Comparison of ENCODE assay signal across 9 mouse cellular contexts in the genomic region with DNA sequence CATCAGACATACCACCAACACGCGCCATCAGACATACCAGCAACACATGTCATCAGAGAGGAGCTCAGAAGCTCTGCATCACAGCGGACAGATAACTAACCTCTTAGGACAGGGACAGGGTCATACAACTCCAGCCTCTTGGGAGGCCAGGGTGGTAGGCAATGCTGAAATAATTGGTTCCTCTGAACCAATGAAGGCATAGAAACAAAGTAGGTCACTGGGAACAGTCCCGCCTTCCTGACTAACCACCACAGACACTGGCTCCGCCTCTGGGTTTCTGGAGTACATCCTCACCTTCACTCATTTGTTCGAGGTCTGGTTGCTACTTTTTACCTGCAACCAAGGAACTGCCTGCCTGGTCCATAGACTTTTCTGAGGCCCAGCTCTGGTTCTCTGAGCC.
DNase-seq lines count a peak whose midpoint lies in the region; ATAC-seq and TF ChIP-seq lines count a peak whose summit lies in the region.
"Had no signal": no experiment of that assay in that cellular context is flagged by ENCODE, and none has a peak within 500 bp of the region (broad histone marks: within the 10 kb centered on the region; RNA-seq: fewer than 3 reads in every experiment).

No protein-coding gene starts in this region.

- peaks cover 50% of the 10 kb centered on the region for H3K4me1 ChIP-seq in forebrain, embryonic 10.5 days
- peaks cover 30% of the 10 kb centered on the region for H3K4me1 ChIP-seq in forebrain, embryonic 13.5 days
- peaks cover 26% of the 10 kb centered on the region for H3K4me1 ChIP-seq in lung, embryonic 14.5 days (ENCODE audit: insufficient read depth)
- H3K4me1 ChIP-seq in lung, adult 2 months (ENCODE audit: control insufficient read depth, insufficient read depth, low read length): peaks cover 22% of the 10 kb centered on the region
- H3K4me1 ChIP-seq in hindbrain, embryonic 14.5 days (replicated peaks; ENCODE audit: control insufficient read depth, insufficient read depth, low read length): peaks cover 21% of the 10 kb centered on the region

- DNase-seq in forebrain, embryonic 10.5 days (ENCODE audit: extremely low spot score, low spot score): no peak
- peak; percentile 40 for DNase-seq in lung, embryonic 14.5 days
- no peak for DNase-seq in lung, adult 2 months
- DNase-seq in hindbrain, embryonic 14.5 days (ENCODE audit: low spot score): no peak
- no peak for DNase-seq in left cerebral cortex, adult 18-20 months (ENCODE audit: low spot score in 2 of 2)
- DNase-seq in adrenal gland, postnatal 36 days: no peak

- TF ChIP-seq CTCF in lung, embryonic 14.5 days (IDR thresholded peaks at IDR 0.05; ENCODE audit: low read depth): no peak
- TF ChIP-seq CTCF in lung, adult 2 months (IDR thresholded peaks at IDR 0.05; ENCODE audit: insufficient read depth, low read length): no peak

- peaks cover 32% of the 10 kb centered on the region for H3K79me2 ChIP-seq in myocyte (ENCODE audit: control insufficient read depth, insufficient read depth)

- no peak overlapping the region for H3ac ChIP-seq in myocyte (ENCODE audit: control insufficient read depth, insufficient read length)

- no peak for TF ChIP-seq POLR2A in lung, adult 2 months (IDR thresholded peaks at IDR 0.05; ENCODE audit: borderline replicate concordance, extremely low read depth, low read depth, low read length)
- TF ChIP-seq POLR2A in myocyte (IDR thresholded peaks at IDR 0.05; ENCODE audit: insufficient read length, low read depth): no peak

- H3K4me3 ChIP-seq in forebrain, embryonic 10.5 days: no peak overlapping the region
- H3K4me3 ChIP-seq in forebrain, embryonic 13.5 days: no peak overlapping the region
- no peak overlapping the region for H3K4me3 ChIP-seq in lung, embryonic 14.5 days (ENCODE audit: low read depth, low read length)
- no peak overlapping the region for H3K4me3 ChIP-seq in lung, adult 2 months (replicated peaks; ENCODE audit: extremely low read depth, low read depth, low read length)
- H3K4me3 ChIP-seq in hindbrain, embryonic 14.5 days (replicated peaks; ENCODE audit: low read length): no peak overlapping the region
- peak overlapping the region; percentile 1 for H3K4me3 ChIP-seq in myocyte

- H3K4me2 ChIP-seq in forebrain, embryonic 13.5 days: no peak overlapping the region
- H3K4me2 ChIP-seq in lung, embryonic 14.5 days: peak overlapping the region; percentile 50; the same call in 1 of the 2 replicates
- no peak overlapping the region for H3K4me2 ChIP-seq in hindbrain, embryonic 14.5 days (replicated peaks)
- peak overlapping the region; percentile 62 for H3K4me2 ChIP-seq in myocyte (ENCODE audit: low read depth)

- H3K36me3 ChIP-seq in forebrain, embryonic 10.5 days (replicated peaks): no peaks in the 10 kb centered on the region
- no peaks in the 10 kb centered on the region for H3K36me3 ChIP-seq in forebrain, embryonic 13.5 days (ENCODE audit: poor library complexity, severe bottlenecking)
- H3K36me3 ChIP-seq in lung, embryonic 14.5 days (ENCODE audit: insufficient read depth): no peaks in the 10 kb centered on the region
- no peaks in the 10 kb centered on the region for H3K36me3 ChIP-seq in hindbrain, embryonic 14.5 days (replicated peaks; ENCODE audit: control insufficient read depth, insufficient read depth)
- H3K36me3 ChIP-seq in myocyte (ENCODE audit: control insufficient read depth, insufficient read depth): no peaks in the 10 kb centered on the region

- no peaks in the 10 kb centered on the region for H3K27me3 ChIP-seq in forebrain, embryonic 10.5 days (ENCODE audit: poor library complexity, severe bottlenecking)
- H3K27me3 ChIP-seq in forebrain, embryonic 13.5 days: no peaks in the 10 kb centered on the region
- no peaks in the 10 kb centered on the region for H3K27me3 ChIP-seq in lung, embryonic 14.5 days (ENCODE audit: insufficient read depth, low read length)
- H3K27me3 ChIP-seq in hindbrain, embryonic 14.5 days (ENCODE audit: control insufficient read depth, insufficient read depth, low read length): no peaks in the 10 kb centered on the region
- H3K27me3 ChIP-seq in myocyte (ENCODE audit: control insufficient read depth, insufficient read depth, insufficient read length): no peaks in the 10 kb centered on the region

- H3K9me3 ChIP-seq in forebrain, embryonic 10.5 days: no peaks in the 10 kb centered on the region
- H3K9me3 ChIP-seq in forebrain, embryonic 13.5 days (replicated peaks): no peaks in the 10 kb centered on the region
- H3K9me3 ChIP-seq in lung, embryonic 14.5 days (ENCODE audit: low read depth, low read length): no peaks in the 10 kb centered on the region
- H3K9me3 ChIP-seq in hindbrain, embryonic 14.5 days (ENCODE audit: control insufficient read depth, low read length): no peaks in the 10 kb centered on the region

- WGBS in forebrain, embryonic 10.5 days: 87% methylated on average over 6 of the region's 6 CpGs
- 83% methylated on average over 6 of the region's 6 CpGs for WGBS in forebrain, embryonic 13.5 days
- WGBS in lung, embryonic 14.5 days: 77% methylated on average over 6 of the region's 6 CpGs
- WGBS in lung, adult 2 months: 67% methylated on average over 6 of the region's 6 CpGs
- WGBS in hindbrain, embryonic 14.5 days: 81% methylated on average over 6 of the region's 6 CpGs

- no peak overlapping the region for H3K9ac ChIP-seq in forebrain, embryonic 13.5 days
- H3K9ac ChIP-seq in lung, embryonic 14.5 days: no peak overlapping the region
- no peak overlapping the region for H3K9ac ChIP-seq in hindbrain, embryonic 14.5 days

- H3K27ac ChIP-seq in forebrain, embryonic 10.5 days: peak overlapping the region; percentile 69
- no peak overlapping the region for H3K27ac ChIP-seq in forebrain, embryonic 13.5 days
- peak overlapping the region; percentile 95 for H3K27ac ChIP-seq in lung, embryonic 14.5 days (ENCODE audit: low read depth)
- H3K27ac ChIP-seq in hindbrain, embryonic 14.5 days: peak overlapping the region; percentile 72

- no peak for ATAC-seq in forebrain, embryonic 13.5 days
- ATAC-seq in lung, embryonic 14.5 days (ENCODE audit: insufficient read depth): no peak
- no peak for ATAC-seq in hindbrain, embryonic 14.5 days (ENCODE audit: low FRiP score)
- ATAC-seq: inflammation-experienced regulatory T-cells, adult 6 months had no signal

TF ChIP-seq in myocyte, 11 proteins besides CTCF, POLR2A, EP300 and RAD21:
- TF ChIP-seq USF1 (IDR thresholded peaks at IDR 0.05; ENCODE audit: low read depth) (no peak), E2F4 (IDR thresholded peaks at IDR 0.05; ENCODE audit: insufficient read depth) (no peak), CEBPB (IDR thresholded peaks at IDR 0.05; ENCODE audit: insufficient read depth, poor library complexity, severe bottlenecking) (no peak), MAX (IDR thresholded peaks at IDR 0.05; ENCODE audit: low read depth) (no peak), REST (IDR thresholded peaks at IDR 0.05; ENCODE audit: insufficient read depth, insufficient read length) (no peak), MYOG (IDR thresholded peaks at IDR 0.05; ENCODE audit: control insufficient read depth in 1 of 3, insufficient read depth in 1 of 3, insufficient read length in 2 of 3, low read depth in 2 of 3) (no peak), SRF (IDR thresholded peaks at IDR 0.05; ENCODE audit: control insufficient read depth, insufficient read length, low read depth) (no peak), POLR2AphosphoS2 (IDR thresholded peaks at IDR 0.05; ENCODE audit: insufficient read length, low read depth) (no peak), MYOD1 (IDR thresholded peaks at IDR 0.05; ENCODE audit: control insufficient read depth in 1 of 3, insufficient read length in 2 of 3, low read depth in 2 of 3) (no peak)

Comparison
In these comparisons a context has a peak if more than half of its experiments do, and no peak if none do; other contexts are left out.
1. H3K4me2 ChIP-seq: peak in lung, embryonic 14.5 days (single experiment) and myocyte (single experiment); none in forebrain, embryonic 13.5 days (single experiment) and hindbrain, embryonic 14.5 days (single experiment).